Mouse (Mus musculus) myocyte (in vitro differentiated cells): Measurements from ENCODE around the gene Ndufa11. TPM values are rescaled to one million over a fixed set of nuclear protein-coding genes. Genes with fewer than 3 reads are reported as not detected.

Source experiments
- H3K27me3 ChIP-seq: one replicate; pipeline ENCODE4 v1.6.1; 2011; ENCODE audit not compliant: control insufficient read depth, insufficient read depth, insufficient read length
- H3K36me3 ChIP-seq: one replicate; pipeline ENCODE4 v1.6.1; 2011; ENCODE audit not compliant: control insufficient read depth, insufficient read depth
- H3K4me2 ChIP-seq: one replicate; pipeline ENCODE4 v1.6.1; 2011; ENCODE audit warnings: low read depth, control low read depth
- H3K4me3 ChIP-seq: one replicate; pipeline ENCODE4 v1.5.1; 2011; ENCODE audit warnings: mild to moderate bottlenecking, control low read depth, moderate library complexity
- H3K79me2 ChIP-seq: one replicate; pipeline ENCODE4 v1.6.1; 2011; ENCODE audit not compliant: control insufficient read depth, insufficient read depth
- H3ac ChIP-seq: one replicate; pipeline ENCODE4 v1.6.1; 2011; ENCODE audit not compliant: control insufficient read depth, insufficient read length
- CEBPB ChIP-seq: IDR thresholded peaks from 2 replicates; pipeline ENCODE4 v1.6.1; 2011; ENCODE audit warnings: mild to moderate bottlenecking, moderate library complexity; ENCODE audit not compliant: poor library complexity, insufficient read depth, severe bottlenecking
- E2F4 ChIP-seq: IDR thresholded peaks from one replicate; pipeline ENCODE4 v1.6.1; 2011; ENCODE audit warnings: mild to moderate bottlenecking, control low read depth, moderate library complexity; ENCODE audit not compliant: insufficient read depth
- MAX ChIP-seq: IDR thresholded peaks from one replicate; pipeline ENCODE4 v1.6.1; 2011; ENCODE audit warnings: low read depth, mild to moderate bottlenecking, control low read depth
- MYOD1 ChIP-seq, 3 experiments: IDR thresholded peaks; one replicate each; pipeline ENCODE4 v1.6.1; 2011; ENCODE audit warnings: control low read depth in 2 of 3, low read depth in 2 of 3, mild to moderate bottlenecking in 2 of 3, moderate library complexity in 1 of 3; ENCODE audit not compliant: insufficient read length in 2 of 3, control insufficient read depth in 1 of 3
- MYOG ChIP-seq, 3 experiments: IDR thresholded peaks; one replicate each; pipeline ENCODE4 v1.6.1; 2011; ENCODE audit warnings: control low read depth in 2 of 3, low read depth in 2 of 3, mild to moderate bottlenecking in 2 of 3; ENCODE audit not compliant: insufficient read length in 2 of 3, control insufficient read depth in 1 of 3, insufficient read depth in 1 of 3
- POLR2A ChIP-seq: IDR thresholded peaks from one replicate; pipeline ENCODE4 v1.6.1; 2011; ENCODE audit warnings: low read depth, mild to moderate bottlenecking, control low read depth, moderate library complexity; ENCODE audit not compliant: insufficient read length
- POLR2AphosphoS2 ChIP-seq: IDR thresholded peaks from one replicate; pipeline ENCODE4 v1.6.1; 2011; ENCODE audit warnings: low read depth, control low read depth; ENCODE audit not compliant: insufficient read length
- REST ChIP-seq: IDR thresholded peaks from one replicate; pipeline ENCODE4 v1.6.1; 2011; ENCODE audit warnings: mild to moderate bottlenecking, control low read depth, moderate library complexity; ENCODE audit not compliant: insufficient read depth, insufficient read length
- SRF ChIP-seq: IDR thresholded peaks from one replicate; pipeline ENCODE4 v1.6.1; 2011; ENCODE audit warnings: low read depth; ENCODE audit not compliant: control insufficient read depth, insufficient read length
- TCF12 ChIP-seq: IDR thresholded peaks from one replicate; pipeline ENCODE4 v1.6.1; 2011; ENCODE audit warnings: mild to moderate bottlenecking, control low read depth; ENCODE audit not compliant: poor library complexity, insufficient read depth, severe bottlenecking
- TCF3 ChIP-seq: IDR thresholded peaks from one replicate; pipeline ENCODE4 v1.6.1; 2011; ENCODE audit warnings: low read depth, control low read depth; ENCODE audit not compliant: insufficient read length
- USF1 ChIP-seq: IDR thresholded peaks from one replicate; pipeline ENCODE4 v1.6.1; 2011; ENCODE audit warnings: low read depth, mild to moderate bottlenecking, control low read depth, moderate library complexity
- polyA plus RNA-seq: library from polyadenylated mRNA; unstranded; fragments of >200 nt; fragmentation: generic; extraction: Trizol; gene quantifications from one replicate; pipeline ENCODE4 v1.2.1, GENCODE M21; 2012; ENCODE audit warnings: missing spikeins

Ndufa11 gene
- polyA plus RNA-seq, 1 experiment, result 469 TPM

DNA sequence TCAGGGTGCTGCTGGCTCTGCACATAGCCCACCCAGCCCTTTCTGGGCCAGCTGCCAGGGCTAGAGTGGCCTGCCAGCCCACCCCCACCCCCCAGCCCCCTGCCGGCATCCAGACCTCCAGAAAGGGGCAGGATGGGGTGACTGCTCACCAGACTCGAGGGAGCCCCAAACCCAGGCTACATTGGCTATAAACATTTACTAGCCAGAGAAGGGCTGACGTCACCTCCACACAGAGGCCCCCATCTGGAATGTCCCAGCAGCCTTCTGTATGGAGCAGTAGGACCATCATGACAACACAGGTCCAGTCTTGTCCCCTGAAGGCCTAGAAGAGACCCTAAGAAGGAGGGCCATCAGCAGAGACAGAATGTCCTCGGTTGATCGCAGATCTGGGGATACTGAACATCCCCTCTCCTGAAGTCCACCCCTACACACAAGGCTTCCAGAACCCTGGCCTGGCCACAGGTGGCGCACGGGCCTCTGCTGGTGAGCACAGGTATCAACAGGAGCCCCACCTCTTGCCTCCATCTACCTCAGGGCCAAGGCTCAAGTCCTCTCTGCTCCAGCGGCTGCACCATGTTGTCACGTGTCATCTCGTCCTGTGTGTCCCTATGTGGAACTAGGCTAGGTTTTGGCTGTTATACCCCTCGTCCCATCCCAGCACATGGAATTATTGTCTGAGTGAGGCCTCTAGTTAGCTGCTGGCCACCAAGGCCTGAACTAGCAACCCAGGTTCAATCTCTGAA is 6.0 kb downstream of the Ndufa11 start:
- peaks cover under 1% of the 10 kb centered on the region for H3K27me3 ChIP-seq
- no peak overlapping the region for H3K4me3 ChIP-seq
- no peak overlapping the region for H3K4me2 ChIP-seq
- peaks cover 13% of the 10 kb centered on the region for H3K79me2 ChIP-seq
- no peak overlapping the region for H3ac ChIP-seq
- TF ChIP-seq REST (no peak), TCF12 (no peak), SRF (no peak), POLR2A (no peak), E2F4 (no peak), MAX (no peak), CEBPB (no peak), USF1 (no peak), MYOG (IDR thresholded peaks at IDR 0.05; ENCODE audit: control insufficient read depth in 1 of 3, insufficient read depth in 1 of 3, insufficient read length in 2 of 3, low read depth in 2 of 3) (no peak), POLR2AphosphoS2 (no peak), TCF3 (no peak), MYOD1 (IDR thresholded peaks at IDR 0.05; ENCODE audit: control insufficient read depth in 1 of 3, insufficient read length in 2 of 3, low read depth in 2 of 3) (no peak)
- H3K36me3 ChIP-seq, result no peaks in the 10 kb centered on the region

DNA sequence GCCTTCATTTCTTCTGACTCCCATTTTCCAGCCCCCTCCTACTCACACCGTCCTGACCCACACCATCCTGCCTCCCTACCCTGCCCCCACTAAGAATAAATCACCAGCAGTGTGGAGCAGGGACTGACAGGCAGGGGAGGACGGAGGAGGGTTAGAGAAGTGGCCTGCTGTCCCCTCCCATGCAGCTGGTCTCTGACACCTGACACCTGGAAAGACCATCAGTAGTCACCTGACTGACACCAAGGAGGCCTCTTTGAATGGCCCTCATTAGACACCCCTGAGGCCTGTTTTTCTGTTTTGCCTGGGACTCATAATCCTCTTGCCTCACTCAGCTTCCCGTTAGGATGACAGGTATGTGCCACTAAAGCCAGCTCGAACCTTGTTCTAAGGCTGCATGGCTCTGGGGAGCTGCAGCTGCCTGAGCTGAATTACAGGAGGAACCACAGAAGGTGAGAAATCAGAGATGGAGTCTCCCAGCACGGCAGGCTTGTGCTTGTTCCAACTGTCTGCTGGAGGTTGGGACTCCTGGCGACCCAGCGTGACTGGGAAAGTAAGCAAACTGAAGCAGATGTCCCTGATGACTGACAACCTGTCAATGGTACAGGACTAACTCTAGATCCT is 9.6 kb downstream of the Ndufa11 start:
- Histone ChIP-seq H3K79me2 (no peaks in the 10 kb centered on the region), H3K4me2 (no peak overlapping the region), H3K4me3 (no peak overlapping the region), H3ac (no peak overlapping the region), H3K27me3 (peaks cover 28% of the 10 kb centered on the region), H3K36me3 (no peaks in the 10 kb centered on the region)
- no peak for TF ChIP-seq TCF12
- TF ChIP-seq MYOD1 (IDR thresholded peaks at IDR 0.05; ENCODE audit: control insufficient read depth in 1 of 3, insufficient read length in 2 of 3, low read depth in 2 of 3), result no peak
- no peak for TF ChIP-seq MAX
- no peak for TF ChIP-seq E2F4
- TF ChIP-seq TCF3, result no peak
- TF ChIP-seq REST, result no peak
- no peak for TF ChIP-seq SRF
- no peak for TF ChIP-seq POLR2AphosphoS2
- TF ChIP-seq POLR2A, result no peak
- no peak for TF ChIP-seq MYOG (IDR thresholded peaks at IDR 0.05; ENCODE audit: control insufficient read depth in 1 of 3, insufficient read depth in 1 of 3, insufficient read length in 2 of 3, low read depth in 2 of 3)
- no peak for TF ChIP-seq CEBPB
- no peak for TF ChIP-seq USF1

GRCm38 (mm10) chr17:56727659-56728058 is 10.1 kb downstream of the Ndufa11 start:
- TF ChIP-seq POLR2AphosphoS2, result no peak
- no peak for TF ChIP-seq MYOG (IDR thresholded peaks at IDR 0.05; ENCODE audit: control insufficient read depth in 1 of 3, insufficient read depth in 1 of 3, insufficient read length in 2 of 3, low read depth in 2 of 3)
- TF ChIP-seq REST, result no peak
- no peak overlapping the region for H3K4me3 ChIP-seq
- H3K27me3 ChIP-seq, result peaks cover 29% of the 10 kb centered on the region

DNA sequence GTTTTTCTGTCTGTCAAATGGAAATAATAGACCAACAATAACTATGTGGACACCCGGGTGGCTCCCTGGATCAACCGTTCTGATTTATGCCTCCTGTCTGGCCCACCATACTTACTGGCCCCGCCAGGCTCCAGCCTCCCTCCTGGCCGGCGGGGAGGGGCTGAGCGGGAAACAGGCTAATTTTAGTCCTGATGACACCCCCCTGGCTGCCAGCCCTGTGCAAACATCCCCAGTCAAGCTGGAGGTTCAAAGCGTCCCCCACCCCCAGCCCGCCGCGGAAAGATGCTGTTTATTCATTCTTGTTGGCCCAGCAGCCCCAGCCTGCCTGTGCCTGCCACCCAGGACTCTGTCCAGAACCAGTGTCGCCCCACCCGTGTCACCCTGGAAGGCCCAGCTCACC is 10.6 kb downstream of the Ndufa11 start:
- H3K79me2 ChIP-seq, result no peaks in the 10 kb centered on the region
- no peak overlapping the region for H3K4me3 ChIP-seq
- no peak overlapping the region for H3K4me2 ChIP-seq
- no peaks in the 10 kb centered on the region for H3K36me3 ChIP-seq
- peaks cover 31% of the 10 kb centered on the region for H3K27me3 ChIP-seq
- H3ac ChIP-seq, result no peak overlapping the region
- TF ChIP-seq TCF3, result no peak
- no peak for TF ChIP-seq MYOD1 (IDR thresholded peaks at IDR 0.05; ENCODE audit: control insufficient read depth in 1 of 3, insufficient read length in 2 of 3, low read depth in 2 of 3)
- no peak for TF ChIP-seq E2F4
- no peak for TF ChIP-seq SRF
- no peak for TF ChIP-seq POLR2AphosphoS2
- TF ChIP-seq POLR2A, result no peak
- TF ChIP-seq CEBPB, result no peak
- no peak for TF ChIP-seq USF1
- no peak for TF ChIP-seq MYOG (IDR thresholded peaks at IDR 0.05; ENCODE audit: control insufficient read depth in 1 of 3, insufficient read depth in 1 of 3, insufficient read length in 2 of 3, low read depth in 2 of 3)
- TF ChIP-seq REST, result no peak
- TF ChIP-seq TCF12, result no peak
- no peak for TF ChIP-seq MAX

More at GRCm38 (mm10) chr17:56727659-56728058, 10.1 kb downstream of the Ndufa11 start:
- H3ac ChIP-seq, result no peak overlapping the region
- no peaks in the 10 kb centered on the region for H3K36me3 ChIP-seq
- no peak overlapping the region for H3K4me2 ChIP-seq
- H3K79me2 ChIP-seq, result no peaks in the 10 kb centered on the region
